Mouse (Mus musculus) limb, embryonic 11.5 days (tissue): ENCODE measurements around the gene Olfr284. TPM values are rescaled to one million over a fixed set of nuclear protein-coding genes. Genes with fewer than 3 reads are reported as not detected.

Source experiments
- ATAC-seq: fragments of 200-750 bp; cut with Nextera tagmentation; 2 replicates; pipeline ENCODE4 v1.8.0; 2017; ENCODE audit warnings: low read depth; ENCODE audit not compliant: insufficient number of reproducible peaks, low FRiP score, low TSS enrichment
- DNase-seq: peaks from one replicate; pipeline ENCODE4 v3.0.0-alpha.2; 2015; ENCODE audit warnings: low spot score
- H3K27ac ChIP-seq: fragments of 300-500 bp; sonication (generic); replicated peaks from 2 replicates; pipeline ENCODE4 v1.5.1; 2014; ENCODE audit warnings: low read depth, mild to moderate bottlenecking, low read length
- H3K27me3 ChIP-seq: fragments of 300-500 bp; sonication (generic); 2 replicates; pipeline ENCODE4 v1.6.1; 2014; ENCODE audit warnings: mild to moderate bottlenecking, low read length, mixed read lengths; ENCODE audit not compliant: control insufficient read depth, insufficient read depth
- H3K36me3 ChIP-seq: fragments of 300-500 bp; sonication (generic); 2 replicates; pipeline ENCODE4 v1.6.1; 2014; ENCODE audit warnings: mild to moderate bottlenecking, low read length, moderate library complexity, mixed read lengths; ENCODE audit not compliant: control insufficient read depth, insufficient read depth
- H3K4me1 ChIP-seq: fragments of 300-500 bp; sonication (generic); 2 replicates; pipeline ENCODE4 v1.6.1; 2014; ENCODE audit warnings: low read length, mixed read lengths; ENCODE audit not compliant: control insufficient read depth, insufficient read depth
- H3K4me2 ChIP-seq: fragments of 300-500 bp; sonication (generic); 2 replicates; pipeline ENCODE4 v1.6.1; 2014; ENCODE audit warnings: low read depth, mild to moderate bottlenecking, moderate library complexity; ENCODE audit not compliant: severe bottlenecking
- H3K4me3 ChIP-seq: fragments of 300-500 bp; sonication (generic); 2 replicates; pipeline ENCODE4 v1.5.1; 2014; ENCODE audit warnings: low read depth, low read length
- H3K9ac ChIP-seq: fragments of 300-500 bp; sonication (generic); 2 replicates; pipeline ENCODE4 v1.6.1; 2014; ENCODE audit warnings: mild to moderate bottlenecking, low read length
- H3K9me3 ChIP-seq: fragments of 300-500 bp; sonication (generic); 2 replicates; pipeline ENCODE4 v1.6.1; 2016; ENCODE audit warnings: low read length; ENCODE audit not compliant: control insufficient read depth
- WGBS: fragments of 180-500 bp; shearing (Covaris S2); extraction: QIAGEN DNeasy Blood & Tissue Kit; methylation state at CpG from one replicate; pipeline ENCODE4 v1.1.7; 2014; 5-methylcytosine and 5-hydroxymethylcytosine counted together
- polyA plus RNA-seq: library from polyadenylated mRNA; unstranded; fragments of >200 nt; fragmentation: Nextera tagmentation; extraction: Ambion mirVana; gene quantifications from 2 replicates; pipeline ENCODE4 v1.2.1, GENCODE M21; 2014

Olfr284 gene
- polyA plus RNA-seq, 1 experiment from 2014 or later, result not detected

DNA sequence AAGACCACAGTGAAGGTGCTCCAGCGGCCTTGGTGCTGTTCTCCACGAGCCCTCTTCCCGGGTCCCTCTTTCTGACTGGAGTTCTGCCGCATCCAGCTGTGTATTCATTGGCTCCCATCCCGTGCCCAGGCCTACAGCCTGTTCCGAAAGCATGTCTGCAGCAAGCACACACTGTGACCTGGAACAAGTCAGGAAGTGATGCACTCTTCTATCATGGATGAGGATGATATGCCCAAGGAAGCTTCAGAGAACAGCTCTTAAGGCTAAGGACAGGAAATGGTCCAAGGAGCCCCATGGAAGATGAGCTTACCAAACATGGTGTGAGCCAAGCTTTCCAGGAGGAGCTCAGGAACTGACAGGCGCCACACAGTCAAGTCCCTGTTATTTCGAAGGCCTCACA is 47.1 kb downstream of the Olfr284 start:
- no peak overlapping the region for H3K4me2 ChIP-seq
- 87% methylated on average over 8 of the region's 8 CpGs for WGBS
- no peak for DNase-seq

More for the DNA sequence above, 47.1 kb downstream of the Olfr284 start:
- H3K27me3 ChIP-seq, result no peaks in the 10 kb centered on the region
- no peak overlapping the region for H3K4me3 ChIP-seq
- no peak overlapping the region for H3K27ac ChIP-seq
- H3K36me3 ChIP-seq, result no peaks in the 10 kb centered on the region
- H3K9me3 ChIP-seq, result no peaks in the 10 kb centered on the region
- no peak overlapping the region for H3K9ac ChIP-seq
- no peak for ATAC-seq
- no peaks in the 10 kb centered on the region for H3K4me1 ChIP-seq

Other genes starting within 250 kb of the Olfr284 start
- 39.7 and 41.8 TPM in 2 replicates for gene Pfkm, start 248.4 kb downstream of the Olfr284 start, polyA plus RNA-seq
- gene Senp1, start 247.2 kb downstream of the Olfr284 start, polyA plus RNA-seq, result 50.9 and 57.5 TPM in 2 replicates
- gene Asb8, start 175.4 kb downstream of the Olfr284 start, polyA plus RNA-seq, result 47.1 and 47.2 TPM in 2 replicates
- 0.40 and 0.70 TPM in 2 replicates for gene Ccdc184, start 173.8 kb downstream of the Olfr284 start, polyA plus RNA-seq
- gene Olfr288, start 145.4 kb downstream of the Olfr284 start, polyA plus RNA-seq, result not detected in 2 replicates
- not detected in 2 replicates for gene Gm44579, start 120.0 kb downstream of the Olfr284 start, polyA plus RNA-seq
- gene Olfr287, start 119.9 kb downstream of the Olfr284 start, polyA plus RNA-seq, result not detected in 2 replicates
- gene Olfr286, start 106.5 kb downstream of the Olfr284 start, polyA plus RNA-seq, result not detected in 2 replicates
- not detected in 2 replicates for gene H1fnt, start 83.7 kb downstream of the Olfr284 start, polyA plus RNA-seq
- 0.04 and 0.16 TPM in 2 replicates for gene Zfp641, start 44.8 kb downstream of the Olfr284 start, polyA plus RNA-seq
- gene Olfr285, start 23.6 kb downstream of the Olfr284 start, polyA plus RNA-seq, result not detected in 2 replicates
- gene Olfr283, start 40.0 kb upstream of the Olfr284 start, polyA plus RNA-seq, result not detected in 2 replicates
- gene Olfr282, start 90.2 kb upstream of the Olfr284 start, polyA plus RNA-seq, result not detected in 2 replicates
- gene Olfr281, start 111.6 kb upstream of the Olfr284 start, polyA plus RNA-seq, result not detected in 2 replicates
- gene OR5BS1P, start 128.9 kb upstream of the Olfr284 start, polyA plus RNA-seq, result not detected in 2 replicates
- gene Lalba, start 141.7 kb upstream of the Olfr284 start, polyA plus RNA-seq, result 0.34 TPM in 1 of 2 replicates, not detected in the other
- gene Olfr279, start 151.4 kb upstream of the Olfr284 start, polyA plus RNA-seq, result not detected in 2 replicates
- gene Kansl2, start 193.3 kb upstream of the Olfr284 start, polyA plus RNA-seq, result 152 and 156 TPM in 2 replicates
- gene Ccnt1, start 229.9 kb upstream of the Olfr284 start, polyA plus RNA-seq, result 62.9 and 66.2 TPM in 2 replicates
- 0.29 TPM in 1 of 2 replicates, not detected in the other for gene 4930415O20Rik, start 230.0 kb upstream of the Olfr284 start, polyA plus RNA-seq